Mouse (Mus musculus) intestine, embryonic 15.5 days (tissue): ENCODE data around the gene Zkscan4. TPM values are rescaled to one million over a fixed set of nuclear protein-coding genes. Genes with fewer than 3 reads are reported as not detected.

Experiments
- microRNA counts: library from miRNA; unstranded; fragments of <30 nt; microRNA quantifications from one replicate; lab custom pipeline; 2016
- polyA plus RNA-seq: library from polyadenylated mRNA; unstranded; fragments of >200 nt; fragmentation: Nextera tagmentation; extraction: Ambion mirVana; gene quantifications from 2 replicates; pipeline ENCODE4 v1.2.1, GENCODE M21; 2015

Gene Zkscan4
- polyA plus RNA-seq, 1 experiment from 2014 or later: 2.6 TPM

MicroRNA genes within 50 kb of the gene (microRNA counts, 519-probe panel; counts per million panel counts)
- 2,817 counts per million, percentile 73 among the panel's probes with 10 or more counts for microRNA mmu-miR-1896 (lab: Ali Mortazavi, UCI)

Other genes starting within 250 kb of the Zkscan4 start
- gene Gpx5, start 186.2 kb upstream of the Zkscan4 start, polyA plus RNA-seq: not detected in 2 replicates
- not detected in 2 replicates for gene Gpx6, start 166.8 kb upstream of the Zkscan4 start, polyA plus RNA-seq
- not detected in 2 replicates for gene Olfr1367, start 132.0 kb upstream of the Zkscan4 start, polyA plus RNA-seq
- 8.6 and 8.7 TPM in 2 replicates for gene Zscan12, start 116.1 kb upstream of the Zkscan4 start, polyA plus RNA-seq
- 66.9 and 71.5 TPM in 2 replicates for gene Zkscan3, start 76.2 kb upstream of the Zkscan4 start, polyA plus RNA-seq
- gene Pgbd1, start 37.8 kb upstream of the Zkscan4 start, polyA plus RNA-seq: 2.2 and 2.3 TPM in 2 replicates
- 26.5 and 27.2 TPM in 2 replicates for gene Zscan26, start 25.2 kb upstream of the Zkscan4 start, polyA plus RNA-seq
- gene Nkapl, start 10.4 kb upstream of the Zkscan4 start, polyA plus RNA-seq: 2.2 and 2.9 TPM in 2 replicates
- gene Gm10065, start 534 bp downstream of the Zkscan4 start, polyA plus RNA-seq: not detected in 2 replicates
- gene AK157302, start 16.3 kb downstream of the Zkscan4 start, polyA plus RNA-seq: 0.40 and 0.56 TPM in 2 replicates
- gene Gm11273, start 22.5 kb downstream of the Zkscan4 start, polyA plus RNA-seq: 12.6 and 13.1 TPM in 2 replicates
- gene Zkscan8, start 52.2 kb downstream of the Zkscan4 start, polyA plus RNA-seq: 3.6 and 5.5 TPM in 2 replicates
- gene Olfr1366, start 63.9 kb downstream of the Zkscan4 start, polyA plus RNA-seq: 0.09 and 0.18 TPM in 2 replicates
- not detected in 2 replicates for gene Olfr1535, start 81.0 kb downstream of the Zkscan4 start, polyA plus RNA-seq
- not detected in 2 replicates for gene Olfr1364, start 102.9 kb downstream of the Zkscan4 start, polyA plus RNA-seq
- not detected in 2 replicates for gene Olfr1362, start 135.1 kb downstream of the Zkscan4 start, polyA plus RNA-seq
- not detected in 2 replicates for gene Olfr11, start 163.6 kb downstream of the Zkscan4 start, polyA plus RNA-seq
- not detected in 2 replicates for gene Olfr1361, start 184.5 kb downstream of the Zkscan4 start, polyA plus RNA-seq
- gene Olfr1360, start 198.5 kb downstream of the Zkscan4 start, polyA plus RNA-seq: not detected in 2 replicates
- not detected in 2 replicates for gene Olfr1359, start 219.2 kb downstream of the Zkscan4 start, polyA plus RNA-seq
- 1.4 and 4.3 TPM in 2 replicates for gene Hist1h2bl, start 237.2 kb downstream of the Zkscan4 start, polyA plus RNA-seq
- gene Hist1h2ai, start 237.5 kb downstream of the Zkscan4 start, polyA plus RNA-seq: 14.7 and 32.5 TPM in 2 replicates
- 5.4 and 13.1 TPM in 2 replicates for gene Hist1h3h, start 238.8 kb downstream of the Zkscan4 start, polyA plus RNA-seq
- gene Hist1h2bm, start 243.1 kb downstream of the Zkscan4 start, polyA plus RNA-seq: 1.7 and 4.3 TPM in 2 replicates